Mouse (Mus musculus): Measurements from ENCODE around the gene Atp8b3. TPM values are rescaled to one million over a fixed set of nuclear protein-coding genes. Genes with fewer than 3 reads are reported as not detected.

The Atp8b3 gene
- polyA plus RNA-seq (2015; fragmentation: Nextera tagmentation; extraction: Ambion mirVana) = 0.02 TPM in 1 of 2 replicates, not detected in the other

GRCm38 (mm10) chr10:80538710-80539394, at the start of gene Atp8b3:
Gene Atp8b3 (minus strand): TSS chr10:80539124.
- H3K4me1 ChIP-seq (ENCODE audit: control insufficient read depth, low read depth, low read length) = peaks cover 52% of the 10 kb centered on the region
- ATAC-seq (ENCODE audit: low read depth) = peak; percentile 94
- H3K4me3 ChIP-seq (ENCODE audit: low read depth, low read length) = peak within 1 kb of the TSS; percentile 56
- H3K9me3 ChIP-seq (replicated peaks; ENCODE audit: control insufficient read depth, low read length) = no peaks in the 10 kb centered on the region
- no peaks in the 10 kb centered on the region; the same call in 1 of the 2 replicates for H3K27me3 ChIP-seq (ENCODE audit: control insufficient read depth, insufficient read depth, low read depth, low read length)
- WGBS (ENCODE audit: insufficient replicate concordance) = 2% methylated on average over 30 of the region's 30 CpGs
- H3K27ac ChIP-seq (ENCODE audit: low read length) = peak within 1 kb of the TSS; percentile 67; the same call in 1 of the 2 replicates
- H3K9ac ChIP-seq (ENCODE audit: low read depth, low read length) = peak within 1 kb of the TSS; percentile 61
- H3K4me2 ChIP-seq (ENCODE audit: low read depth, low read length) = peak within 1 kb of the TSS; percentile 81
- peaks cover 20% of the 10 kb centered on the region for H3K36me3 ChIP-seq (ENCODE audit: control insufficient read depth, insufficient read depth)

GRCm38 (mm10) chr10:80587305-80587657, 48.4 kb upstream of the Atp8b3 start:
- no peak overlapping the region for H3K4me3 ChIP-seq (ENCODE audit: low read depth, low read length)
- peaks cover 10% of the 10 kb centered on the region for H3K36me3 ChIP-seq (ENCODE audit: control insufficient read depth, insufficient read depth)
- peaks cover 50% of the 10 kb centered on the region for H3K4me1 ChIP-seq (ENCODE audit: control insufficient read depth, low read depth, low read length)
- H3K9ac ChIP-seq (ENCODE audit: low read depth, low read length) = no peak overlapping the region
- 36% methylated on average over 4 of the region's 4 CpGs for WGBS (ENCODE audit: insufficient replicate concordance)
- no peak overlapping the region for H3K27ac ChIP-seq (ENCODE audit: low read length)
- no peaks in the 10 kb centered on the region for H3K27me3 ChIP-seq (ENCODE audit: control insufficient read depth, insufficient read depth, low read depth, low read length)
- no peak overlapping the region for H3K4me2 ChIP-seq (ENCODE audit: low read depth, low read length)
- no peak for ATAC-seq (ENCODE audit: low read depth)
- H3K9me3 ChIP-seq (replicated peaks; ENCODE audit: control insufficient read depth, low read length) = no peaks in the 10 kb centered on the region

DNA sequence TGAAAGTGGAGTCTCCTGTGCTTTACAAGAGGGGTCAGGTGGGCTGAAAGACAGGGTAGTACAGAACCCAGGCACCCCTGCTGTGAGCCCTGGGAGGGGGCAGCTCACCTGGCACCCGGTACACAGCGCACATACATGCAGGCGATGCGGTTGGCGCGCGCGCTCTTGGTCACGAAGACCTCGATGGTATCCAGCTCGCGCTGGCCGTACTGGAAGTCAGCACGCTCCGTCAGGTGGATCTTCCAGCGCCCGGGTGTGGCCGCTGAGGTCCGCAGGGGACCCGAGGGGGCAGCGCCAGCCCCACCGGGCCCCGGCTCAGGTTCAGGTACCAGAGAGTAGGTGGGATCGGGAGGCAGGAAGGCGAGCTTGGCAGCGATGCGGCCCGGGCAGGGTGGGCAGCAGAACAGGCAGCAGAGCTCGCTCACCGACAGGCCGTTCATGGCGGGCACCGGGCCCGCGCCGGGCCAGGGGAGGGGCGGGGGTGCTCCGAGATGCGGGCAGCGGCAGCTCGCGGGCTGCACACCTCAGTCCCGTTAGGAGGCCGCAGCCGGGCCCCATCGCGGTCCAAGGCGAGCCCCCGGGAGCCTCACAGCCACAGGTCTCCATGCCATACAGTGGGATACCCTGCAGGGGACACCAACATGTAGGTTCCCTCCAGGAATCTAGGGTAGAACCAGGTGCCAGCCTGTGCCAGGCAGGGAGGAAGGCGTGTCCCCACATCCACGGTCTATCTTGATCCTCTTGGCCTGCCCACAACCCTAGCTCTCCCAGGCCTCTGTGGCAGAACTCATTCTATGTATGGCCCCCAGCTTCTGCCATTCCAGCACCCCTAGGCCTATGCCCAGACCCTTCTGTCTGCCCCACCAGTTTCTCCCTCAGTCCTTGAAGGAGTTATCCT, 47.7 kb upstream of the Atp8b3 start:
- WGBS (ENCODE audit: insufficient replicate concordance) = 88% methylated on average over 47 of the region's 51 CpGs
- Histone ChIP-seq H3K36me3 (ENCODE audit: control insufficient read depth, insufficient read depth) (peaks cover 10% of the 10 kb centered on the region), H3K4me3 (ENCODE audit: low read depth, low read length) (no peak overlapping the region), H3K27ac (ENCODE audit: low read length) (no peak overlapping the region), H3K4me1 (ENCODE audit: control insufficient read depth, low read depth, low read length) (peaks cover 50% of the 10 kb centered on the region), H3K27me3 (ENCODE audit: control insufficient read depth, insufficient read depth, low read depth, low read length) (no peaks in the 10 kb centered on the region), H3K4me2 (ENCODE audit: low read depth, low read length) (no peak overlapping the region), H3K9ac (ENCODE audit: low read depth, low read length) (no peak overlapping the region), H3K9me3 (replicated peaks; ENCODE audit: control insufficient read depth, low read length) (no peaks in the 10 kb centered on the region)
- no peak for ATAC-seq (ENCODE audit: low read depth)

- Histone ChIP-seq H3K9ac (ENCODE audit: low read depth, low read length) (no peak overlapping the region), H3K36me3 (ENCODE audit: control insufficient read depth, insufficient read depth) (peaks cover 10% of the 10 kb centered on the region), H3K4me1 (ENCODE audit: control insufficient read depth, low read depth, low read length) (peaks cover 45% of the 10 kb centered on the region), H3K27me3 (ENCODE audit: control insufficient read depth, insufficient read depth, low read depth, low read length) (no peaks in the 10 kb centered on the region), H3K9me3 (replicated peaks; ENCODE audit: control insufficient read depth, low read length) (no peaks in the 10 kb centered on the region), H3K27ac (ENCODE audit: low read length) (peak overlapping the region; percentile 31; the same call in 1 of the 2 replicates), H3K4me3 (ENCODE audit: low read depth, low read length) (no peak overlapping the region), H3K4me2 (ENCODE audit: low read depth, low read length) (no peak overlapping the region)
- no peak for ATAC-seq (ENCODE audit: low read depth)
- 84% methylated on average over 8 of the region's 8 CpGs for WGBS (ENCODE audit: insufficient replicate concordance)
Measured at GRCm38 (mm10) chr10:80585581-80585980, 46.7 kb upstream of the Atp8b3 start.

DNA sequence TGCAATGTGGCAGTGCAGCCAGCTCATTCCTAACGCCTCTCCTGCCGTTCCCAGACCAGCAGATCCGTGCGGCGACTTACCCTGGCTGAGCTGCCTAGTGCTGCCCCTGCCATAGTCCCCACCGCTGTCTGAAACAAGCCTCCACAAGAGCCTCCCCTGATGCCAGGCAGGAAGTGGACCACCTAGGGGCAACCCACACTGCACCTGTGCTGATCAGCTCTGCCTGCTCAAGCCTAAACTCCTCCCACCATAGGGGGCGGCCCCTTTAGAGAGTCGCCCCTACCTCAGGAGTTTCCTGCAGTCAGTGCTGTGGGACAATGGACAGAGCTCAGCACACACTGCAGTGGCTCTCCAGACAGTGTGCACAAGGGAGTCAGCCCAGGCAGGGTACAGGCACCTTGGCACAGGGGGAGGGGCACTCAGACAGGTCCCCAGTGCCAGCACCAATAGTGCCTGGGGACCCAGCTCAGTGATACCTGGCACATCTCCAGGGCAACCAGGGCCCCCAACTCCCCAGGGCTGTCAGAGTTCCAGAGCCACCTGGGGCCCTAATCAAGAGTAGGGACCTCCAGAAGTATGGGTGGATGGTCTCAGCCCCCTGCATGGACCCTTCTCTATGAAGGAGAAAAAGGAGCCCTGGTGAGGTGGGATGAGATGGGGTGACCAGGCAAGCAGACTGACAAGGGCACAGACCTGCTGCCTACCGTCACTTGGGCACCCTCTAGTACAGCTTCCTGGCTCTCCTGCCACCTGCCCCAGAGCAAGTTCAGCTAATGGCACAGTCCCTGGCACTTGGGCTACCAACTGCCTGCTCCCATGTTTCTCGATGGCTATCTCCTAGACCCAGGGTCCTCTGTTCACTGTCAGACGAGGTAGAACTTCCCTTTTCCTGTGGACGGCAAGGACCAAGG, 46.0 kb upstream of the Atp8b3 start:
- no peak overlapping the region for H3K4me3 ChIP-seq (ENCODE audit: low read depth, low read length)
- no peak overlapping the region for H3K9ac ChIP-seq (ENCODE audit: low read depth, low read length)
- ATAC-seq (ENCODE audit: low read depth) = peak; percentile 9; the same call in 1 of the 2 replicates
- H3K27ac ChIP-seq (ENCODE audit: low read length) = peak overlapping the region; percentile 50
- peaks cover 43% of the 10 kb centered on the region for H3K4me1 ChIP-seq (ENCODE audit: control insufficient read depth, low read depth, low read length)
- no peaks in the 10 kb centered on the region for H3K9me3 ChIP-seq (replicated peaks; ENCODE audit: control insufficient read depth, low read length)
- no peaks in the 10 kb centered on the region for H3K27me3 ChIP-seq (ENCODE audit: control insufficient read depth, insufficient read depth, low read depth, low read length)
- 64% methylated on average over 12 of the region's 12 CpGs for WGBS (ENCODE audit: insufficient replicate concordance)
- peaks cover 10% of the 10 kb centered on the region for H3K36me3 ChIP-seq (ENCODE audit: control insufficient read depth, insufficient read depth)
- H3K4me2 ChIP-seq (ENCODE audit: low read depth, low read length) = no peak overlapping the region

- Histone ChIP-seq H3K4me1 (ENCODE audit: control insufficient read depth, low read depth, low read length) (peaks cover 44% of the 10 kb centered on the region), H3K27me3 (ENCODE audit: control insufficient read depth, insufficient read depth, low read depth, low read length) (no peaks in the 10 kb centered on the region), H3K36me3 (ENCODE audit: control insufficient read depth, insufficient read depth) (peaks cover 10% of the 10 kb centered on the region), H3K9ac (ENCODE audit: low read depth, low read length) (no peak overlapping the region), H3K4me3 (ENCODE audit: low read depth, low read length) (no peak overlapping the region), H3K9me3 (replicated peaks; ENCODE audit: control insufficient read depth, low read length) (no peaks in the 10 kb centered on the region), H3K4me2 (ENCODE audit: low read depth, low read length) (no peak overlapping the region), H3K27ac (ENCODE audit: low read length) (peak overlapping the region; percentile 50)
- WGBS (ENCODE audit: insufficient replicate concordance) = 57% methylated on average over 12 of the region's 12 CpGs
- ATAC-seq (ENCODE audit: low read depth) = no peak
Measured at GRCm38 (mm10) chr10:80584045-80584488, 45.1 kb upstream of the Atp8b3 start.

DNA sequence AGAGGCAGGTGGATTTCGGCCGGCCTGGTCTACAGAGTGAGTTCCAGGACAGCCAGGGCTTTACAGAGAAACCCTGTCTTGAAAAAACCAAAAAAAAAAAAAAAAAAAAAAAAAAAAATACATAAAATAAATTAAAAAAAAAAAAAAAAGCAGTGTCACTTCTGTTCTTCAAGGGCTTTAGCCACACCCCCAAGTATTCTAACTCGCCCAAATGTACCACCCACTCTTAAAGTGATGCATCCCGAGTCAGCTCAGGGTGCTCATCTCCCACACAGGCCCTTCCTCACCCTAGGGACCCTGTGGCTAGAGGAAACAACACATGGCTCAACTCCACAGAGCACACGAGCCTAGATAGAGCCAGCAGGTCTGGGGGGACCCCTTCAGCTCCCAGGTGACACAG, 44.1 kb upstream of the Atp8b3 start:
- peaks cover 10% of the 10 kb centered on the region for H3K36me3 ChIP-seq (ENCODE audit: control insufficient read depth, insufficient read depth)
- peaks cover 44% of the 10 kb centered on the region for H3K4me1 ChIP-seq (ENCODE audit: control insufficient read depth, low read depth, low read length)
- H3K27ac ChIP-seq (ENCODE audit: low read length) = no peak overlapping the region
- H3K9ac ChIP-seq (ENCODE audit: low read depth, low read length) = no peak overlapping the region
- no peak overlapping the region for H3K4me3 ChIP-seq (ENCODE audit: low read depth, low read length)
- no peaks in the 10 kb centered on the region for H3K9me3 ChIP-seq (replicated peaks; ENCODE audit: control insufficient read depth, low read length)
- H3K27me3 ChIP-seq (ENCODE audit: control insufficient read depth, insufficient read depth, low read depth, low read length) = no peaks in the 10 kb centered on the region
- 77% methylated on average over 5 of the region's 5 CpGs for WGBS (ENCODE audit: insufficient replicate concordance)
- no peak overlapping the region for H3K4me2 ChIP-seq (ENCODE audit: low read depth, low read length)
- ATAC-seq (ENCODE audit: low read depth) = no peak

DNA sequence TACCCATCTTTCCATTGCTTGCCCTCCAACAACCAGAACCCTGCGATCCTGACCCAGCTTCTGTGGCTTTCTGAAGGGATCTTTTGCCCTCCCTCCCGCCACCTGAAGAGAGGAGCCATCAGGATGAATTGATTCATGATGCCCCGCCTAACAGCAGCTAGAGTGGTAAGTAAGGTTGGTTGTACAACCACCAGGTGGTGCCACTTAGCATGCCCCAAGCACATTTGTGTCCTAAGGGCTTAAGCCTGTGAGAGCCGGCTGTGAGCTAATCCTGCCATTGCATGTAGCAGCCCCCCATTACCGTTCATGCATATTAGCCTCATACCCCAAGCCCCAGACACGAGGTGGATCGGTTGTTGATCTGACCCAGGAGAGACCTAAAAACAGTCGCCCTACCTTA, 40.0 kb upstream of the Atp8b3 start:
- H3K9ac ChIP-seq (ENCODE audit: low read depth, low read length) = peak overlapping the region; percentile 60
- H3K9me3 ChIP-seq (replicated peaks; ENCODE audit: control insufficient read depth, low read length) = no peaks in the 10 kb centered on the region
- 6% methylated on average over 8 of the region's 8 CpGs for WGBS (ENCODE audit: insufficient replicate concordance)
- ATAC-seq (ENCODE audit: low read depth) = peak; percentile 25
- peaks cover 5% of the 10 kb centered on the region; the same call in 1 of the 2 replicates for H3K36me3 ChIP-seq (ENCODE audit: control insufficient read depth, insufficient read depth)
- H3K4me2 ChIP-seq (ENCODE audit: low read depth, low read length) = peak overlapping the region; percentile 96
- no peaks in the 10 kb centered on the region for H3K27me3 ChIP-seq (ENCODE audit: control insufficient read depth, insufficient read depth, low read depth, low read length)
- peak overlapping the region; percentile 85 for H3K4me3 ChIP-seq (ENCODE audit: low read depth, low read length)
- peak overlapping the region; percentile 98 for H3K27ac ChIP-seq (ENCODE audit: low read length)
- H3K4me1 ChIP-seq (ENCODE audit: control insufficient read depth, low read depth, low read length) = peaks cover 46% of the 10 kb centered on the region
